Mouse (Mus musculus): ENCODE data around the gene Dnah17. TPM values are rescaled to one million over a fixed set of nuclear protein-coding genes. Genes with fewer than 3 reads are reported as not detected.

Dnah17 gene
- total and polyA plus RNA-seq, 3 experiments = 0.08 to 0.26 (median 0.11) TPM

- Histone ChIP-seq H3K36me3 (ENCODE audit: control insufficient read depth, insufficient read depth, low read length) (no peaks in the 10 kb centered on the region), H3K4me1 (ENCODE audit: control insufficient read depth, insufficient read depth, low read length) (no peaks in the 10 kb centered on the region), H3K4me3 (no peak overlapping the region), H3K9ac (ENCODE audit: low read depth, low read length) (no peak overlapping the region), H3K27ac (no peak overlapping the region), H3K27me3 (ENCODE audit: control insufficient read depth, insufficient read depth, low read length) (no peaks in the 10 kb centered on the region), H3K79me2 (replicated peaks; ENCODE audit: control insufficient read depth, insufficient read depth, low read length) (no peaks in the 10 kb centered on the region)
- no peak for DNase-seq
- TF ChIP-seq POLR2A (IDR thresholded peaks at IDR 0.05; ENCODE audit: insufficient read depth, low read depth, low read length) (no peak), EP300 (IDR thresholded peaks at IDR 0.05; ENCODE audit: insufficient read depth, low read depth, low read length) (no peak), CTCF (IDR thresholded peaks at IDR 0.05) (no peak)
- intact Hi-C loops (cut with DNase I) = no loop called here
- WGBS = 40% methylated on average over 8 of the region's 8 CpGs
Observed at GRCm38 (mm10) chr11:118049641-118050040, 80.8 kb downstream of the Dnah17 start.

DNA sequence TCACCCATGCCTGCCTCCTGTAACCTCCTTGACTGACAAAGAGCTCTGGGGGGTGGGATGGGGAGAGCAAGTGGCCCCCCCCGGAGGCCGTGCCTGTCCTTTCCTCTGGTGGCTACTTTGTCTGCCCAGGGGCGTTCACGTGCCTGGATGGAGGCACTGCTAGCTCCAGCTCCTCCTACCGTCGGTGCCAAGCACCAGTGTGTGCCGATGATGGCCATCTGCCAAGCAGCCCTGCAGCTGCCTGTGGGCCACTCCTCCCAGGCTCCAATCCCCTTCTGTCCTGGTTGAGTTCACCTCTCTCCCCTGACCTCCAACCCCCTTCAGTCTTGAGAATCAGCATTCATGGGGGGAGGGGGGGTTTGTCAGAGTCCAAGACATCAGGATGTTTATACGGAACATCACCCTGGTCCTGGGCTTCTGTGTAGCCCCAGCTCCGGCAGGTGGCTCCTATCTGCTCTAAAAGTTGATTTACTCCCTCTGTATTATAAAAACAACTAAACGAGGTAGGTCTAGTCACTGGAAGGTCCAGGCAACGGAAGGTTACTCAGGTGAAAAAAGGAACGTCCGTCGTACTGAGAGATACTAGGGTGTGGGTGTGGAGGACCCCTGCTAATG lies 87.0 kb downstream of the Dnah17 start:
- peak; percentile 54 to 66 for DNase-seq
- TF ChIP-seq CTCF (IDR thresholded peaks at IDR 0.05) (peak; percentile 39), EP300 (IDR thresholded peaks at IDR 0.05; ENCODE audit: insufficient read depth, low read depth, low read length) (no peak)
- no peaks in the 10 kb centered on the region for H3K4me1 ChIP-seq (ENCODE audit: control insufficient read depth, insufficient read depth, low read length)
- H3K27ac ChIP-seq = no peak overlapping the region
- H3K36me3 ChIP-seq (ENCODE audit: control insufficient read depth, insufficient read depth, low read length) = no peaks in the 10 kb centered on the region
- H3K4me3 ChIP-seq = no peak overlapping the region
- no peaks in the 10 kb centered on the region for H3K79me2 ChIP-seq (replicated peaks; ENCODE audit: control insufficient read depth, insufficient read depth, low read length)
- intact Hi-C loops (cut with DNase I) = no loop called here
- H3K27me3 ChIP-seq (ENCODE audit: control insufficient read depth, insufficient read depth, low read length) = no peaks in the 10 kb centered on the region
- H3K9ac ChIP-seq (ENCODE audit: low read depth, low read length) = no peak overlapping the region
- 48% methylated on average over 14 of the region's 14 CpGs for WGBS

DNA sequence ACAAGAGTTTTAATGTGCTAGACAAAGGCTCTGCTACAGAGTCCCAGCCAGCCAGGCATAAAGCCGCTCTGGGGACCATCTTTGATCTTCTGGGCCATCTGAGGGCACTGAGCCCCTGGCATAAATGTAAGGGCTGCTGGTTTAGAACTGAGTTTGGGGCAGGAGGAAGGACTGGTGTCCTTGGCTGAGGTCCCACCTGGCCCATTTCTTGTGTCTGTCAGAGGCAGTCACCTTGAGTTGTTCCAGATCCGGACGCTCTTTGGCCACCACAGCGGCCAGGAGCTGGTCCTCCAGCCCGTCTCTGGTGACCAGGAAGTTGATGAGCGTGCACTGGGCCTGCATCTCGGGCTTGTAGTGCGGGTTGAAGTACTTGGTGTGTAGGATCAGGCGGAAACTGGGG lies 87.6 kb downstream of the Dnah17 start:
- H3K79me2 ChIP-seq (replicated peaks; ENCODE audit: control insufficient read depth, insufficient read depth, low read length) = no peaks in the 10 kb centered on the region
- 85% methylated on average over 9 of the region's 9 CpGs for WGBS
- no peak for DNase-seq
- TF ChIP-seq EP300 (IDR thresholded peaks at IDR 0.05; ENCODE audit: insufficient read depth, low read depth, low read length) (no peak), POLR2A (IDR thresholded peaks at IDR 0.05; ENCODE audit: insufficient read depth, low read depth, low read length) (no peak), CTCF (IDR thresholded peaks at IDR 0.05) (no peak)
- no peaks in the 10 kb centered on the region for H3K27me3 ChIP-seq (ENCODE audit: control insufficient read depth, insufficient read depth, low read length)
- H3K36me3 ChIP-seq (ENCODE audit: control insufficient read depth, insufficient read depth, low read length) = no peaks in the 10 kb centered on the region
- H3K9ac ChIP-seq (ENCODE audit: low read depth, low read length) = no peak overlapping the region
- H3K27ac ChIP-seq = no peak overlapping the region
- no peak overlapping the region for H3K4me3 ChIP-seq
- no peaks in the 10 kb centered on the region for H3K4me1 ChIP-seq (ENCODE audit: control insufficient read depth, insufficient read depth, low read length)
- intact Hi-C loops (cut with DNase I) = no loop called here

- no peak for TF ChIP-seq POLR2A (IDR thresholded peaks at IDR 0.05; ENCODE audit: insufficient read depth, low read depth, low read length)
- no peak for TF ChIP-seq EP300 (IDR thresholded peaks at IDR 0.05; ENCODE audit: insufficient read depth, low read depth, low read length)
- TF ChIP-seq CTCF (IDR thresholded peaks at IDR 0.05) = no peak
- Histone ChIP-seq H3K27me3 (ENCODE audit: control insufficient read depth, insufficient read depth, low read length) (no peaks in the 10 kb centered on the region), H3K9ac (ENCODE audit: low read depth, low read length) (no peak overlapping the region), H3K36me3 (ENCODE audit: control insufficient read depth, insufficient read depth, low read length) (no peaks in the 10 kb centered on the region), H3K4me1 (ENCODE audit: control insufficient read depth, insufficient read depth, low read length) (no peaks in the 10 kb centered on the region), H3K4me3 (no peak overlapping the region), H3K79me2 (replicated peaks; ENCODE audit: control insufficient read depth, insufficient read depth, low read length) (no peaks in the 10 kb centered on the region), H3K27ac (no peak overlapping the region)
- DNase-seq = no peak
- WGBS = 69% methylated on average over 9 of the region's 9 CpGs
- intact Hi-C loops (cut with DNase I) = no loop called here
Observed at GRCm38 (mm10) chr11:118035068-118035467, 95.4 kb downstream of the Dnah17 start.

DNA sequence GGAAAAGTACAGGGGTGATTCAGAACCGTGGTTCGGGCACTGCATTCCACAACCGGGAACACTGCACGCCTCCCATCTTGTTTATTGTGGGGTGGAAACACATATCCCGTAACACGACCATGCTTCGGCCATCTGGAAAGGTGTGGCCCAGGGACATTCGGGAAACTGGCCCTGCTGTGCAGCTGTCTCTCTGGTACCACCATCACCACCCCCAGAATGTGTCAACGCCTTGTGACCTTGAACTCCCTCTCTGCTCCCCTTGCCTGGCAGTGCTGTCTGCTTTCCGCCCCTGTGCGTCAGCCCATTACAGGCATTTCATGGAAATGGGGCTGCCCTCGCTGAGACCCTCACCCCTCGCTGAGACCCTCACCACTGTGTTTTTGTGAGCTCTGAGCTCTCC lies 96.0 kb downstream of the Dnah17 start:
- Histone ChIP-seq H3K9ac (ENCODE audit: low read depth, low read length) (no peak overlapping the region), H3K27ac (no peak overlapping the region), H3K4me1 (ENCODE audit: control insufficient read depth, insufficient read depth, low read length) (no peaks in the 10 kb centered on the region), H3K27me3 (ENCODE audit: control insufficient read depth, insufficient read depth, low read length) (no peaks in the 10 kb centered on the region), H3K4me3 (no peak overlapping the region), H3K36me3 (ENCODE audit: control insufficient read depth, insufficient read depth, low read length) (no peaks in the 10 kb centered on the region), H3K79me2 (replicated peaks; ENCODE audit: control insufficient read depth, insufficient read depth, low read length) (no peaks in the 10 kb centered on the region)
- intact Hi-C loops (cut with DNase I) = no loop called here
- WGBS = 64% methylated on average over 13 of the region's 13 CpGs
- no peak for DNase-seq
- TF ChIP-seq EP300 (IDR thresholded peaks at IDR 0.05; ENCODE audit: insufficient read depth, low read depth, low read length) = no peak
- no peak for TF ChIP-seq CTCF (IDR thresholded peaks at IDR 0.05)
- TF ChIP-seq POLR2A (IDR thresholded peaks at IDR 0.05; ENCODE audit: insufficient read depth, low read depth, low read length) = no peak

GRCm38 (mm10) chr11:118031134-118031533 lies 99.3 kb downstream of the Dnah17 start:
- H3K4me3 ChIP-seq = no peak overlapping the region
- no peak overlapping the region for H3K9ac ChIP-seq (ENCODE audit: low read depth, low read length)
- WGBS = 91% methylated on average over 9 of the region's 9 CpGs
- no peaks in the 10 kb centered on the region for H3K79me2 ChIP-seq (replicated peaks; ENCODE audit: control insufficient read depth, insufficient read depth, low read length)
- H3K27me3 ChIP-seq (ENCODE audit: control insufficient read depth, insufficient read depth, low read length) = no peaks in the 10 kb centered on the region
- TF ChIP-seq CTCF (IDR thresholded peaks at IDR 0.05) (no peak), POLR2A (IDR thresholded peaks at IDR 0.05; ENCODE audit: insufficient read depth, low read depth, low read length) (no peak), EP300 (IDR thresholded peaks at IDR 0.05; ENCODE audit: insufficient read depth, low read depth, low read length) (no peak)
- intact Hi-C loops (cut with DNase I) = no loop called here
- H3K27ac ChIP-seq = no peak overlapping the region
- H3K4me1 ChIP-seq (ENCODE audit: control insufficient read depth, insufficient read depth, low read length) = no peaks in the 10 kb centered on the region
- DNase-seq = no peak
- H3K36me3 ChIP-seq (ENCODE audit: control insufficient read depth, insufficient read depth, low read length) = no peaks in the 10 kb centered on the region

Data from heart, adult 2 months (tissue).